Mouse (Mus musculus): ENCODE measurements at regions not wholly inside any gene's neighbourhood (a gene's known extent, or its start where the extent isn't known, plus 50 kb on each side); places are given as distances from the start of the nearest gene placed in this dataset.

GRCm38 (mm10) chr5:75720091-75720940 is 145.6 kb downstream of the Kit start:
- WGBS = 77% methylated on average over 15 of the region's 15 CpGs
- Histone ChIP-seq H3K36me3 (ENCODE audit: control insufficient read depth, insufficient read depth, low read length) (no peaks in the 10 kb centered on the region), H3K27ac (ENCODE audit: low read length) (no peak overlapping the region), H3K27me3 (ENCODE audit: control insufficient read depth, insufficient read depth, low read length) (no peaks in the 10 kb centered on the region), H3K9ac (replicated peaks; ENCODE audit: low read depth, low read length) (no peak overlapping the region), H3K4me2 (replicated peaks; ENCODE audit: low read depth, low read length) (no peak overlapping the region), H3K4me3 (ENCODE audit: low read depth, low read length) (no peak overlapping the region), H3K4me1 (ENCODE audit: control insufficient read depth, insufficient read depth, low read length) (peaks cover 8% of the 10 kb centered on the region; the same call in 1 of the 2 replicates), H3K9me3 (ENCODE audit: control insufficient read depth, low read depth, low read length) (0 out of 2 replicates have a peak, but pooled peaks cover 2% of the 10 kb centered on the region)
- ATAC-seq (ENCODE audit: insufficient number of reproducible peaks, insufficient read depth, low FRiP score, low read depth) = no peak

- Histone ChIP-seq H3K36me3 (ENCODE audit: control insufficient read depth, insufficient read depth, low read length) (no peaks in the 10 kb centered on the region), H3K4me2 (replicated peaks; ENCODE audit: low read depth, low read length) (no peak overlapping the region), H3K27me3 (ENCODE audit: control insufficient read depth, insufficient read depth, low read length) (no peaks in the 10 kb centered on the region), H3K27ac (ENCODE audit: low read length) (peak overlapping the region; percentile 74), H3K4me1 (ENCODE audit: control insufficient read depth, insufficient read depth, low read length) (peaks cover 8% of the 10 kb centered on the region; the same call in 1 of the 2 replicates), H3K9ac (replicated peaks; ENCODE audit: low read depth, low read length) (no peak overlapping the region), H3K4me3 (ENCODE audit: low read depth, low read length) (no peak overlapping the region), H3K9me3 (ENCODE audit: control insufficient read depth, low read depth, low read length) (0 out of 2 replicates have a peak, but pooled peaks cover 2% of the 10 kb centered on the region)
- WGBS = 27% methylated on average over 12 of the region's 12 CpGs
- peak; percentile 76 for ATAC-seq (ENCODE audit: insufficient number of reproducible peaks, insufficient read depth, low FRiP score, low read depth)
Measured at GRCm38 (mm10) chr5:75718511-75719225, 144.0 kb downstream of the Kit start.

All from stomach, embryonic 14.5 days (tissue).